28 mouse cellular contexts compared by ENCODE assay signal in the genomic region with DNA sequence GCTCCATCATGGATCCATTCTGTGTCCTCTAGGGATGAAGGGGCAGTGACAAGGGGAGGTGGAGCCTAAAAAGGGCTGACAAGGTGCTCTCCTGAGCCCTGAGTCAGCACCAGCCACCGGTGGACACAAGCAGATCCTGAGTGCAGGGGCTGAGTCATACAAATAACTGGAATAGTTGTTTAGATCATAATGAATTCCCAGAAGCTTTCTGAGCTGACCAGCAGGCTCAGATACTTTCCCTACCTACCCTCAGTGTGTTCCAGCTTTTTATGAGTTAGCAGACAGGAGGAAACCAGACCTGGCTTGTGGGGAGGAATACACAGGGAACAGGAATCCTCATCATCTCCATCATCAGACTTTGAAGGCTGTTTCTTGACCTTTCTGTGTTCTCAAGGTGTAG.
"Had no signal": no experiment of that assay in that cellular context is flagged by ENCODE, and none has a peak within 500 bp of the region (broad histone marks: within the 10 kb centered on the region; RNA-seq: fewer than 3 reads in every experiment).

No protein-coding gene starts in this region.

- H3K4me3 ChIP-seq: gastrocnemius, adult 2 months; heart, adult 2 months; heart, embryonic 10.5 days; heart, embryonic 12.5 days; hindbrain, embryonic 10.5 days; hindbrain, embryonic 12.5 days; intestine, embryonic 15.5 days; kidney, embryonic 15.5 days; limb, embryonic 13.5 days; limb, embryonic 15.5 days; liver, embryonic 12.5 days had no signal

- H3K4me1 ChIP-seq: heart, embryonic 10.5 days; heart, embryonic 12.5 days; hindbrain, embryonic 10.5 days; hindbrain, embryonic 12.5 days; intestine, embryonic 15.5 days; kidney, embryonic 15.5 days; limb, embryonic 13.5 days; limb, embryonic 15.5 days; liver, embryonic 12.5 days had no signal

- H3K9ac ChIP-seq: heart, embryonic 12.5 days; hindbrain, embryonic 12.5 days; hindbrain, embryonic 14.5 days; intestine, embryonic 15.5 days; kidney, embryonic 15.5 days; limb, embryonic 13.5 days; limb, embryonic 15.5 days; liver, embryonic 12.5 days; liver, embryonic 14.5 days had no signal

- H3K27ac ChIP-seq: gastrocnemius, adult 2 months; heart, adult 2 months; heart, embryonic 10.5 days; hindbrain, embryonic 10.5 days; hindbrain, embryonic 12.5 days; hindbrain, embryonic 14.5 days; intestine, embryonic 15.5 days; kidney, embryonic 15.5 days; kidney, postnatal 0 days; limb, embryonic 13.5 days; limb, embryonic 15.5 days; liver, embryonic 12.5 days; liver, embryonic 14.5 days had no signal

- H3K4me2 ChIP-seq: heart, embryonic 12.5 days; hindbrain, embryonic 12.5 days; hindbrain, embryonic 14.5 days; intestine, embryonic 15.5 days; kidney, embryonic 15.5 days; limb, embryonic 13.5 days; limb, embryonic 15.5 days; liver, embryonic 12.5 days had no signal

- DNase-seq: gastrocnemius, adult 2 months; gastrocnemius, postnatal 10 days; gastrocnemius, postnatal 25 days; heart, adult 2 months; heart, postnatal 10 days; heart, postnatal 4 days; kidney, adult 18-20 months; kidney, adult 8-10 months; kidney, postnatal 14 days; kidney, postnatal 36 days; layer of hippocampus, adult 9-11 months; layer of hippocampus, postnatal 36 days; left cerebral cortex, postnatal 4 days had no signal

- H3K27me3 ChIP-seq: heart, embryonic 12.5 days; hindbrain, embryonic 12.5 days; intestine, embryonic 15.5 days; kidney, embryonic 15.5 days; limb, embryonic 13.5 days; limb, embryonic 15.5 days; liver, embryonic 12.5 days had no signal

- H3K36me3 ChIP-seq: heart, embryonic 10.5 days; heart, embryonic 12.5 days; hindbrain, embryonic 10.5 days; hindbrain, embryonic 12.5 days; intestine, embryonic 15.5 days; kidney, embryonic 15.5 days; limb, embryonic 13.5 days; limb, embryonic 15.5 days; liver, embryonic 12.5 days had no signal

- ATAC-seq: hindbrain, embryonic 16.5 days; inflammation-experienced regulatory T-cells, adult 6 months; intestine, embryonic 15.5 days; intestine, postnatal 0 days; liver, embryonic 12.5 days had no signal

- H3K9me3 ChIP-seq: heart, embryonic 10.5 days; heart, embryonic 12.5 days; hindbrain, embryonic 10.5 days; hindbrain, embryonic 12.5 days; intestine, embryonic 15.5 days; kidney, embryonic 15.5 days; limb, embryonic 13.5 days; limb, embryonic 15.5 days; liver, embryonic 12.5 days had no signal
